Mouse (Mus musculus) forebrain, postnatal 0 days (tissue): ENCODE measurements around the gene Ighmbp2. TPM values are rescaled to one million over a fixed set of nuclear protein-coding genes. Genes with fewer than 3 reads are reported as not detected.

Source experiments
- ATAC-seq: fragments of 200-750 bp; cut with Nextera tagmentation; 2 replicates; pipeline ENCODE4 v1.8.0; 2017; ENCODE audit warnings: mild to moderate bottlenecking, moderate library complexity
- DNase-seq: peaks from one replicate; pipeline ENCODE4 v3.0.0-alpha.2; 2015
- H3K27ac ChIP-seq: fragments of 300-500 bp; sonication (generic); 2 replicates; pipeline ENCODE4 v1.5.1; 2014; ENCODE audit warnings: low read depth, mild to moderate bottlenecking, antibody characterized with exemption, low read length, moderate library complexity, mixed read lengths
- H3K27me3 ChIP-seq: fragments of 300-500 bp; sonication (generic); 2 replicates; pipeline ENCODE4 v1.6.1; 2014; ENCODE audit warnings: mild to moderate bottlenecking, low read length, mixed read lengths; ENCODE audit not compliant: insufficient read depth
- H3K36me3 ChIP-seq: fragments of 300-500 bp; sonication (generic); 2 replicates; pipeline ENCODE4 v1.6.1; 2014; ENCODE audit warnings: mild to moderate bottlenecking, moderate library complexity; ENCODE audit not compliant: insufficient read depth
- H3K4me1 ChIP-seq: fragments of 300-500 bp; sonication (generic); 2 replicates; pipeline ENCODE4 v1.6.1; 2014; ENCODE audit warnings: antibody characterized with exemption; ENCODE audit not compliant: insufficient read depth
- H3K4me2 ChIP-seq: fragments of 300-500 bp; sonication (generic); 2 replicates; pipeline ENCODE4 v1.6.1; 2014; ENCODE audit warnings: low read depth, mild to moderate bottlenecking, moderate library complexity
- H3K4me3 ChIP-seq: fragments of 300-500 bp; sonication (generic); 2 replicates; pipeline ENCODE4 v1.5.1; 2014; ENCODE audit warnings: low read depth, low read length, mixed read lengths
- H3K9ac ChIP-seq: fragments of 300-500 bp; sonication (generic); 2 replicates; pipeline ENCODE4 v1.6.1; 2014; ENCODE audit warnings: mild to moderate bottlenecking
- H3K9me3 ChIP-seq: fragments of 300-500 bp; sonication (generic); 2 replicates; pipeline ENCODE4 v1.6.1; 2016; ENCODE audit warnings: low read length
- CTCF ChIP-seq: sonication (generic); IDR thresholded peaks from 2 replicates; pipeline ENCODE4 v1.5.1; 2016; ENCODE audit warnings: antibody characterized with exemption, control low read depth, low read depth
- WGBS: fragments of 180-500 bp; shearing (Covaris S2); extraction: QIAGEN DNeasy Blood & Tissue Kit; methylation state at CpG from one replicate; pipeline ENCODE4 v1.1.7; 2014; 5-methylcytosine and 5-hydroxymethylcytosine counted together
- polyA plus RNA-seq: library from polyadenylated mRNA; unstranded; fragments of >200 nt; fragmentation: Nextera tagmentation; extraction: Ambion mirVana; gene quantifications from 2 replicates; pipeline ENCODE4 v1.2.1, GENCODE M21; 2015
- total RNA-seq: library from RNA; depleted of rRNA; stranded (reverse); fragments of >200 nt; gene quantifications from 2 replicates; pipeline ENCODE4 v1.2.3, GENCODE M21; 2014

The Ighmbp2 gene
- total and polyA plus RNA-seq, 2 experiments from 2014 or later: 10.4 to 10.5 TPM

GRCm38 (mm10) chr19:3268218-3268980 is 14.4 kb downstream of the Ighmbp2 start:
- 95% methylated on average over 17 of the region's 17 CpGs for WGBS
- Histone ChIP-seq H3K4me3 (no peak overlapping the region), H3K4me1 (no peaks in the 10 kb centered on the region), H3K36me3 (peaks cover 91% of the 10 kb centered on the region), H3K4me2 (no peak overlapping the region), H3K9me3 (no peaks in the 10 kb centered on the region), H3K27ac (no peak overlapping the region), H3K27me3 (no peaks in the 10 kb centered on the region), H3K9ac (no peak overlapping the region)
- DNase-seq: no peak
- no peak for TF ChIP-seq CTCF
- no peak for ATAC-seq

- Histone ChIP-seq H3K27me3 (no peaks in the 10 kb centered on the region), H3K4me3 (no peak overlapping the region), H3K4me2 (no peak overlapping the region), H3K9me3 (no peaks in the 10 kb centered on the region), H3K4me1 (no peaks in the 10 kb centered on the region), H3K9ac (no peak overlapping the region), H3K36me3 (peaks cover 90% of the 10 kb centered on the region), H3K27ac (no peak overlapping the region)
- ATAC-seq: no peak
- WGBS: 95% methylated on average over 4 of the region's 4 CpGs
- DNase-seq: no peak
- no peak for TF ChIP-seq CTCF
These were observed 15.5 kb downstream of the Ighmbp2 start for GRCm38 (mm10) chr19:3267340-3267739.

GRCm38 (mm10) chr19:3266676-3267075 is 16.1 kb downstream of the Ighmbp2 start:
- no peaks in the 10 kb centered on the region for H3K9me3 ChIP-seq
- no peak overlapping the region for H3K4me3 ChIP-seq
- peaks cover 95% of the 10 kb centered on the region for H3K36me3 ChIP-seq
- H3K9ac ChIP-seq: no peak overlapping the region
- no peak overlapping the region for H3K4me2 ChIP-seq
- no peak for TF ChIP-seq CTCF
- H3K27me3 ChIP-seq: no peaks in the 10 kb centered on the region
- WGBS: 94% methylated on average over 4 of the region's 4 CpGs
- H3K27ac ChIP-seq: no peak overlapping the region
- DNase-seq (no peak), ATAC-seq (no peak)
- no peaks in the 10 kb centered on the region for H3K4me1 ChIP-seq

- no peak overlapping the region for H3K4me2 ChIP-seq
- H3K27ac ChIP-seq: no peak overlapping the region
- 87% methylated on average over 5 of the region's 5 CpGs for WGBS
- DNase-seq: no peak
- no peaks in the 10 kb centered on the region for H3K27me3 ChIP-seq
- TF ChIP-seq CTCF: no peak
- H3K9me3 ChIP-seq: no peaks in the 10 kb centered on the region
- H3K4me1 ChIP-seq: no peaks in the 10 kb centered on the region
- ATAC-seq: no peak
- no peak overlapping the region for H3K9ac ChIP-seq
- H3K36me3 ChIP-seq: peaks cover 97% of the 10 kb centered on the region
- H3K4me3 ChIP-seq: no peak overlapping the region
These were observed 16.7 kb downstream of the Ighmbp2 start for GRCm38 (mm10) chr19:3266136-3266535.

GRCm38 (mm10) chr19:3265180-3265579 is 17.6 kb downstream of the Ighmbp2 start:
- no peak for TF ChIP-seq CTCF
- DNase-seq (no peak), ATAC-seq (no peak)
- WGBS: 96% methylated on average over 9 of the region's 9 CpGs
- no peaks in the 10 kb centered on the region for H3K27me3 ChIP-seq
- H3K27ac ChIP-seq: no peak overlapping the region
- H3K9ac ChIP-seq: no peak overlapping the region
- H3K9me3 ChIP-seq: no peaks in the 10 kb centered on the region
- H3K36me3 ChIP-seq: peaks cover 97% of the 10 kb centered on the region
- no peak overlapping the region for H3K4me3 ChIP-seq
- no peaks in the 10 kb centered on the region for H3K4me1 ChIP-seq
- no peak overlapping the region for H3K4me2 ChIP-seq

- DNase-seq (no peak), ATAC-seq (no peak)
- no peak for TF ChIP-seq CTCF
- no peak overlapping the region for H3K4me3 ChIP-seq
- no peak overlapping the region for H3K9ac ChIP-seq
- H3K36me3 ChIP-seq: peaks cover 94% of the 10 kb centered on the region
- H3K4me1 ChIP-seq: no peaks in the 10 kb centered on the region
- no peak overlapping the region for H3K27ac ChIP-seq
- over 99% methylated on average over 6 of the region's 6 CpGs for WGBS
- no peaks in the 10 kb centered on the region for H3K9me3 ChIP-seq
- H3K4me2 ChIP-seq: no peak overlapping the region
- no peaks in the 10 kb centered on the region for H3K27me3 ChIP-seq
These were observed 18.5 kb downstream of the Ighmbp2 start for GRCm38 (mm10) chr19:3264348-3264747.

- TF ChIP-seq CTCF: 0 out of 2 replicates have a peak, but pooled peaks have one; percentile 9
- WGBS: 85% methylated on average over 12 of the region's 12 CpGs
- Histone ChIP-seq H3K27ac (no peak overlapping the region), H3K4me1 (no peaks in the 10 kb centered on the region), H3K4me3 (no peak overlapping the region), H3K36me3 (peaks cover 70% of the 10 kb centered on the region), H3K9ac (no peak overlapping the region), H3K4me2 (no peak overlapping the region), H3K27me3 (no peaks in the 10 kb centered on the region), H3K9me3 (no peaks in the 10 kb centered on the region)
- ATAC-seq: no peak
- DNase-seq: no peak
These were observed 20.9 kb downstream of the Ighmbp2 start for GRCm38 (mm10) chr19:3261764-3262525.
